Mouse (Mus musculus): Measurements from ENCODE around the gene Gnb3.
A peak's percentile ranks its signal among the peaks of the same experiment; 100 is the strongest.
"Not testable (repeated sequence)": the region's sequence is repeated elsewhere in the genome, so short reads cannot be mapped to it uniquely, and the experiment has no call there.

Gnb3 gene

DNA sequence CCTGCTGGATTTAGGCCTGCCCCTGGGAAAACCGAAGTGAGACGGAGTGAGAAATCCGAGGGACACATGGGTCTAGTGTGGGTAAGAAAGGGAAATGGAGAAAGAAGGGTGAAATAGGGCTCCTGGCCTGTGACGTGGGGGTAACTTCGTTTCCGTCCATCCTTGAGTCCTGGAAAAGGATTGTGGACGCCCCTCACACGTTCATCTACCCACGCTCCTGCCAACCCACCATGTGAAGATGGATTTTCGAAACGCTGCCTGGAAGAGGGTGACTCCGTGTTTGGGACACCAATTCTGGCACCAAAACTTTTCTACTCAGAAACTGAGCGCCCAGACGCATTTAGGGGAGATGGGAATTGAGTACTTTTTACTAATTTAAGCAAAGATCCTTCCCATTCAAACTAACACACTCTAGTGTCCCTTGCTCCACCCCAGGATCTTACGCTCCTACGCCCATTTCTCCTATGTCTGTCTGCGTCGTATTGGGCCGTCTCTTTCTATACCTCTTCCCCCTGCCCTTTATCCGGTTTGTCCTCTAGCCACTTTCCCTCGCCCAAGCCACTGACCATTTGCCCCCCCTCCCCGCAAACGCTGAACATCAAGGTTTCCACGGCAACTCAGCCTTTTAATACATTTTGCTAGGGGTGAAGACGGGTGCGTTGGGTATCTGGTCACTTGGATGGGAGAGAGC is 17.9 kb upstream of the Gnb3 start:
- no peak for DNase-seq (ENCODE audit: low spot score)

DNA sequence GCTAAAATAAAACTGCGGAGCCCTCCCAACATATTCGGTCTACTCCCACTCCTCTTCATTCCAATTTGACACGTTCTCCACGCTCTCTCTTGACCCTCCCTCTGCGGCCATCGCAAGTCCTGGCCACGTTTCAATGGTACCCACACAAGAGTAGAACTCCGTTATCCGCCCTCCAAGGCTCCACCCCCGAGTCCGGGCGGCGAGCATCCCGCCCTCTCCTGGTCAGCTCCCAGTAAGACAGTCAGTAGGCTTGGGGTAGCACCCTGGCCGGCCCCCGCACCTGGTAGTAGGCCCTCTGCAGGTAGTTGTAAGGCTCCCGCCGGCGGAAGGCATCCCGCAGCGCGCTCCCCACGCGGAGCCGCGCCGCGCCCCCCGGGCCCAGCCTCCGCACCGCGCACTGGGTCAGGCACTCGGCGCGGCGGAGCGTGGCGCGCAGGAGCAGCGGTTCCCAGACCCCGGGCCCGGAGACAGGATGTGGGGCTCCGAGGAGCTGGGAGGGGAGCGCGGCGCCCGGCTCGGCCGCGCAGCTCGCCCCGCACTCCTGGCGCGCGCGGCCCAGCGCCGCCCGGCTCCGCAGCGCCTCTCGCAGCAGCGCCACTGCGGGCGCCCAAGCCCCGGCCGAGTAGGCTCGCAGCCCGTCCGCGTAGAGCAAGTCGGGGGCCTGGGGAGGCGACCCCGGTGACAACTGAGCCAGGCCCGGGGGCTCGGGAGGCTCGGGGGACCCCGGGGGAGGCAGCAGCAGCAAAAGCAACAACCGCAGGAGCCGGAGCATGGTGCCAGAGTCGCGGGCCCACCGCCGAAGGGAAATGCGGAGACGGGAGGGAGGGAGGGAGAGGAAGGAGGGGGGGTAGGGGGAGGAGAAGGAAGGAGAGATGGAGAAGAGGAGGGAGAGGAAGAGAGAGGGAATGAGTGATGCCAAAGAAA is 17.1 kb upstream of the Gnb3 start, which contains the start of gene P3h3:
TSS of gene P3h3 (minus strand) at position 837 of the 924 bp plus-strand sequence.
- peak; percentile 70 for DNase-seq (ENCODE audit: low spot score)

DNA sequence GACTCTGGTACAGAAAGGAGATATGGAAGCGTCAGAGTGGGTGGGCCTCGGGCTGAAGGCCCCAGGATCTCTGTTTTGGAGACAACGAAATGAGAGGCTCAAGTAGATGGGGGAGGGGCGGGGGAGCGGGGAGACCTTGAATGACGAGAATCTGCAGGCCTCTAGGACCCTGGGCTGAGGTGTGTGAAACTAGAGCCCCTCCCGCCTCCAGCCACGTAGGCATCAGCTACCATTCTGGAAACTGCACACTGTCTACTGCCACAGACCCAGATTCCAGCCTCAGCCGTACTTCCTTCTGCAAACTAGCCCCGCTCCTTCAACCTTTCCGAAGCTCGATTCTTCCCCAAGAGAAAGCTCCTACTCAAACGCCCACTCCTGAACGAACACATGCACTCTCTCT is 16.2 kb upstream of the Gnb3 start:
- no peak for DNase-seq (ENCODE audit: low spot score)

DNA sequence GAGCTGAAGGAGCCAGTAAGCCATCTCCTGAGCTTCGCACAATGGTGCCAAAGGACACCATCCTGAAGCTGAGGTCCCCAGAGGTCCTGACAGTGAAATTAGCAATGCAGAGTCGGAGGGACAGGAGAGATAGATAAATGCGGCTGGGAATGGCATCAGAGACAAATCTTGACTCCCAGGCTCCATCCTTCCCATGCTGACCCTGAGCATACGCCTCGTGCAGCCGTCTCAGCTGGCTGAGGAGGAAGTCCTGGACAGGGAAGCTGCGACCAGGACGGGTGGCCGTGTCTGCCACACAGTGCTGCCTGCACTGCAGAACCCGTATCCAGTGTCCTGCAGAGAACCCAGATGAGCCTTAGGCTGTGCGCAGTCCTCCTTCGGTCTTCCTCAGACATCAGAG is 14.6 kb upstream of the Gnb3 start:
- DNase-seq (ENCODE audit: low spot score) = no peak

DNA sequence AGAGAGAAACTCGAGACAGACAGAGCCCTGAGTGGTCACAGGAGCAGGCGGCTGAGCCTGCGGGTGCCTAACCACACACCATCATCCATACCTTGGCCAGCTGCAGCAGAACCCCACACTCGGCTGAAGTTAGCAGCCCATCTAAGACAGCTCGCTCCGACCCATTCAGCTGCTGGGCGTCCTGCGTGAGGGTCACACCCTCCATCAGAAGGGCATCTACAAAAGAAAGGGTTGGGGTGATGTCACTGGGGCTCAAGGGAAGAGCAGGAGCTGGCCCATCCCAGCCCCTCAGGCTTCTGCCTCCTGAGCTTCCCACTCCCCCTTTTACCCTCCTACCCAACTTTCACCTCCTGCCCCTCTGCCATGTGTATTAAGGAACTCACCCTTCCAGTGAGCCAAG is 10.5 kb upstream of the Gnb3 start:
- DNase-seq (ENCODE audit: low spot score) = no peak

DNA sequence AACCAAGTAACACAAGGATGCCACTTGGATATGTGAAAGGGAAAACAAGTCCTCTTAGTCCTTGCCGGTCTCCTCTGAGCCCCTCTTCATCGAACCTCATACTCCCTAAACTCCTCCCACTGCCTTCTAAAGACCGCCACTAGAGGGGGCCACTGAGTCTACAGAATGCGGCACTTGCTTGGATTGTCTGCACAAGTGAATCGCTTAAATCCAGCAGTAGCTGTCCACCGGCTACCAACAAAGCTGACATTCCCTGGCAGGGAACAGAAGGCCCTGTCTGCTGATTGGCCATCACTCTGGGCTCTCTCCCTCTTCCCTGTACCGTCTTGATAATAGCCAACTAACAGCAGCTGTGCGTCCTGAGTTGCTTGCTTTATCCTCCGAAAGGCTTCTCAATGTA is 7.2 kb upstream of the Gnb3 start:
- DNase-seq (ENCODE audit: low spot score) = peak; percentile 94

DNA sequence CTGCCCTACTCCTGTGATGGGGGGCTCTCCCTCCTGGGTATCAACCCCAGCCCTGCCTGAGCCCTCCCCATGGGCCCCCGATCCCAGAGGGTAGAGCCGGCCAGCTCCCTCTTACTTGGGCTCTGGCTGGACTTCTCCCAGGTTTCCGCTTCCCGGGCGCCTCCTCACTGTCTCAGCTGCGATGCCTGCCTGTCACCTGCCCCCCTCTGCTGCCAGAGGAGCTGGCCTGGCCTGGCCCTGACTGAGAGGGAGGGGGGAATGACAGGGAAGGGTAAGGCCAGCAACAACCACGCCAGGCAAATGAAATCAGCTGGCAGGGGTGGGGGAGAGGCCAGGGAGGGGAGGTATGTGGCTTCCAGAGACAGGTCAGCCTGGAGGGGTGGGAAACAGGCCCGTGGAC is 270 bp downstream of the Gnb3 start:
- DNase-seq (ENCODE audit: low spot score) = no peak

DNA sequence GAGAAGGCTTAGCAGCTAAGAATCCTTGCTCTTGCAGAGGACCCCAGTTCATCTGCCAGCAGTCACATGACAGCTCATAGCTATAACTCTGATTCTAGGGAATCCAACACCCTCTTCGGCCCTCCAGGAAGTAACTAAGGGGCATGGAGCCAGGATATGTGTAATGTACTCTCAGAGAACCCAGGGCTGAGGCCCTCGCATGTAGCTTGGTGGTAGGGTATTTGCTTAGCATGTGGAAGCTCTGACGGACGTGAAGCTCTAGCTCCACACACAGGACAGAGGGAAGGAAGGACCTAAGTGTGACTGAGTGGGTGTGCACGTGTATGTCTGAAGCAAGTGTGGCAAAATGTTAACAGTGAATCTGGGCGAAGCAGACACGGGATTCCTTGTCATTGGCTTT is 3.7 kb downstream of the Gnb3 start:
- DNase-seq (ENCODE audit: low spot score) = no peak

DNA sequence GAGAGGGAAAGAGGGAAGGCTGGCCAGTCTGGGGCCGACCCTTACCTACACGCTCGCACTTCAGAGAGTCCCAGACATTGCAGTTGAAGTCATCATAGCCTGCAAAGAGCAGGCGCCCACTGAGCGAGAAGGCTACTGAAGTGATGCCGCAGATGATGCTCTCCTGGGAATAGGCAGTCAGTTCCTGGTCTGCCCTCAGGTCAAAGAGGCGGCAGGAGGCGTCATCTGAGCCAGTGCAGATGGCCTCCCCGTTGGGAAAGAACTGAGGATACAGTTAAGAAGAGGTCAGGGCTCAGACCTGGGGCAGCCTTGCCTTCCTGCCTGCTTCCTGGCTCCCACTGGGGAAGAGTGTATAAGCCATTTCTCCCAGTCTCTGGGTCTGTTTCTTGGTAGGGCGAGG is 4.5 kb downstream of the Gnb3 start:
- no peak for DNase-seq (ENCODE audit: low spot score)

DNA sequence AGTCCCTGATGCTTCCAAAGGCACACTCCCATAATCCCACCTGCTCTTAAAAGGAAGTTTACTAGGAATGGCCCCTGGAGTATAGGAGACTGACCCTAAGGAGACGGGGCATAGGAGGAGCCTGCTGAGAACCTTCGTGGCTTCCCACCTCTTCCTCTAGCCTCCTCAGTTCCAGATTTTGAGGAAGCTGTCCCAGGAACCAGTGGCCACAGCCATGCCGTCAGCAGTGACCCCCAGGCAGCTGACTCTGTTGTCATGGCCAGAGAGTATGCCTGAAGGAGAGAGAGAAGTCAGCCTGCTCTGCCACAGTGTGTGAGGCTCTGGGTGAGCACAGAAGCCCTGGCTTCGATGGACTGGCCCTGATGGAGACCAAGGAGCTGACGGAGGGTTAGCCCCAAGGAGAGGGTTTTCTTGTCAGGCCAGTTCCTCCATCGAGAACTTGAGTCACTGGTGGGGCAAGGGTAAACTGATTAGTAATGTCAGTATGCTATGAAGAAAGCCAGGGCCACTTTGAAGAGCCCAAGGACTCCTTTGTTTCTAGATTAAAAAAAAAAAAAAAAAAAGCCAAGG is 5.5 kb downstream of the Gnb3 start:
- no peak for DNase-seq (ENCODE audit: low spot score)

DNA sequence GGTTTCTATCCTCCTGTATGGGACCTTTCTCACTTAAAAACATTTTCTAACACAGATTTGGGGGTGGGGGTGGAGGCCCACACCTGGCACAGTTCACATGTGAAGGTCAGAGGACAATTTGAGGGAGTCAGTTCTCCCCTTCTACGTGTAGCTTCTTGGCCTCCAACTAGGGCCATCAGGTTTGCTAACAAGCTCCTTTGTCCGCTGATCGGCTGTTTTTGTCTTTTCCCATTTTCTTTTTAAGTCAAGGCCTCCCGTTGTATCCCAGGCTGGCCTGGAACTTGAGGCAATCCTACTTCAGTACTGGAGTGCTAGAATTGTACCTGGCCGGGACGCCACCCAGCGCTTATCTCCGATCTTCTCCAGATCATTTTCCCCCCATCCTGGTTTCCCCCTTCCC is 8.4 kb downstream of the Gnb3 start:
- no peak for DNase-seq (ENCODE audit: low spot score)

DNA sequence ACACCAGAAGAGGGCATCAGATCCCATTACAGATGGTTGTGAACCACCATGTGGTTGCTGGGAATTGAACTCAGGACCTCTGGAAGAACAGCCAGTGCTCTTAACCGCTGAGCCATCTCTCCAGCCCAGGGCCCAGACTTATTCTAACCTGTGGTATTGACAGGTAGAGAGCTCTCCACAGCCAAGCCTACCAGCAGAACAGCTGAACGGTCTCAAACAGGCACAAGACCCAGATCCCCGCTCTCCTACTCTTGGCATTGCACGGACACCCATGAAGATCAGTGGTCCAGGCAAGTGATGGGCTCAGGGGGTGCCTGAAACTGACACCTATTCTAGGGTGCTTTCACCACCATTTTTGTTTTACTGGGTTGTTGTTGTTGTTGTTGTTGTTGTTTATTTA is 8.9 kb downstream of the Gnb3 start:
- DNase-seq (ENCODE audit: low spot score) = not testable (repeated sequence)

DNA sequence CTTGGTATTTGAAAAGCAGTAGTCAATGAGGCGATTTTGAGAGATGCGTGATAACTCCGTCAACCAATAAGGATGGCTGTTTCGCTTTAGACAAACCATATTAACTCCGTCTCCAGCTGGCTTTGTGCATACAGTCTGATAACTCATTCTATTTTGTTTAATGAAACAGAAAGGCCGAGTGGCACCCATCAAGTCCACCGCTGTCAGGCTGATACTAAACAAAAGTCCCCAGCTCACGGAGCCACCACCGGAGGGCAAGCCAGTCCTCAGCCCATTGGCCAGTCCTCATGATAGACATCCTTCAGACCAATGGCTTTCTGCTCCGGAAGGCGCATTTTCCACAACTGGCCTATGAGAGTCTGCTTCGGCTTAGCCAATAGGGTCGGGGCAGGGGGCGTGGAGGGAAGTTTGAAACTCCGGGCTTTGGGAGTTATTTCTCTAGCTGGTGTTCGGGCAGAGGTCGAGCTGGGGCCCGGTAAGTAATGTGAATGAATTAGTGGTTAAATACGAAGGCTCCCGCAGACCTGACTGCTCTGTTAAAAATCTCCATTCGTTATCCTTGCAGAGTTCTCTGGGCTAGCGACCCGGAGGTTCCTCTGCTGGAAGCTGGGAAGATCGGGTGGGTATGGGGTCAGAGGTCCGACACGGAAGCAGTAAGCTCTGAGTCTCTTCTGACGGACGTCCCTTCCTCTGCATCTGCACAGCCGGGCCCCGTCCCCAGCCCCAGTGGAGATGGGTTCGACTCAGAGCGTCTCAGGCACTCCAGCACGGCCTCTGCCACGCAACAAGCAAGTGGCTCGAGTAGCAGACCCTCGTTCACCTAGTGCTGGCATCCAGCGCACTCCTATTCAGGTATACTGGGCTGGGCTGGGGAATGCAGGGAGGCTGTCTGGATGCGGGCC is 10.0 kb downstream of the Gnb3 start:
- DNase-seq (ENCODE audit: low spot score) = peak; percentile 83

DNA sequence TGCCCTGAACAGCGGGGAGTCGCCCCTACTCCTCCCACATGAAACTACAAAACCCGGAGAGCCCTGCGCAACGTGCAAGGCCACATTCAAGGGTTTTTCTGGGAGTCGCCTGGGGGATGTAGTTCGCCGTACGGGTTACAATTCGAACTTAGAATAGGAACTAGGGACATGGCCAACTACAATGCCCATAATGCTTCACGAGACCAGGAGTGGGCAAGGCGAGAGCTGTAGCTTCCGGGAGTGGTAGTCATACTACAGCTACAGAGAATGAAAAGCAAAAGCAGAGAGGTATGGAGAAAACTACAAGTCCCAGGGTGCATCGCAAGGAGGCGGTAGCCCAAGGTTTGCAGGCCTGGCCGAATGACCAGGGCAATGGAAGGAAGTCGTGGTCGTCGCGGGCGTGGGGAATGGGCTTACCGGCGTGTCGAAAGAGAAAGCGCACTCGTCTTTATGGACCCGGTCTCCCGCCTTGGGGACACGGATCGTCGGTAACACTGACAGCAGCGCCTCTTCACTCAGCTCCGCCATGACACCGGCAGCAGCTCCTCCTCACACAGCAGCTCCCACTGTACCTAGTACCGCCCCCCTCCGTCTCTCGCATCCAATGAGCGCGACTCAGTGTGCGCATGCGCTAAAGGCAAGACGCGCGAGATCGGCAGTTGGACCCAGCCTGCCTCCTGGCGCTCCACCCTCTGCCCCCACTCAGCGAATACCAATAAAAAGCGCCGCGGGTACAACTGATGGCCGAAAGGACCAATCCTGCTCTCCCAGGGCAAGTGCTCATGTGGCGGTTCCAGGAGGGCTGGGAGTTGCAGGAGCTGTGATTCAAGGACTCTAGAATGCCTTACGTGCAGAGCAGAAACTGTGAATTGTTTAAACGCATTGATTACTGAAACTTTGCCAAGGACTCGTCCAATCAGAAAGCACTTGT is 10.9 kb downstream of the Gnb3 start, which contains the start of the genes Usp5 and Cdca3:
TSS of gene Usp5 (minus strand) at position 617 of the 931 bp plus-strand sequence.
TSS of gene Cdca3 (plus strand) at position 680 of the 931 bp plus-strand sequence.
- peak; percentile 93 for DNase-seq (ENCODE audit: low spot score)

DNA sequence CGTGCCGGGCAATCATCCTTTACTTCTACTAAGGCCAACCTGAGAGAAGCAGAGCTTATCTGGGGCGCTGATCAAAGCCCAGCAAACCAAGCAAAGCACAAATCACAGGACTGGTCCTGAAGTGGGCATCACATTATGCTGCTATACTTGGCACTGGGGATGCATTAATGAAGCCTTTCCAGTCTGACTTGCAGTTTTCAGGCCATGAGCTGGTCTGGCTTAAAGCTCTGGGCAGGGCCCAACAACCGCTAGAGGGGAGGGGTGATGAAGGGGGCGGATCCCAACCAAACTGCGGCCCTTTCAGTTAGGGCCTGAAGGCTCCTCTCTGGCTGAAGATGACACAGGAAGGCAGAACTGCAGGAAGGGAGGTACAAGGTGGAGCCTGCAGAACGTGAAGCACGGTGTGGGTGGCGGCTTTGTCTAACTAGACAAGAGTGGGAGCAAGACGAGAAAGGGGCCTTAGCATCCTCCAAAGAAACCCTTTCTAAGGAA is 11.9 kb downstream of the Gnb3 start:
- DNase-seq (ENCODE audit: low spot score) = peak; percentile 38

DNA sequence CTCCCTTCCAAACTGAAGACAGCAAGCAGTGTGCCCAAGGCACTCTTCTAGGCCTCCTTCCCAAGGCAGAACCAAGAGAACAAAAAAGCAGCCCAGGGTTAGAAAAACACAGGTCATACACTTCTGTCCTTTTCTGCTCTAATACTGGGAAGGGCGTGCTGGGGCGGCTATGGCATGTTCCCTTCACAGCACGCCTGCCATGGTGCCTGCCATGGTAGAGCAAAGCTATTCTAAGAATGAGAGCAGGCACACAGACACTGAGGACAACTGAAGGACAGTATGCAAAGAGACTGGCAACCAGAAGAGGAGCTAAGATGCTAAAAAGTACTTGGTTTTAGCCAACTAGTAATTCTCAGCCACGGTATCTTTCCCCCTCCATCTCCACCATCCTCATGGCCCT is 18.0 kb downstream of the Gnb3 start:
- DNase-seq (ENCODE audit: low spot score) = no peak

DNA sequence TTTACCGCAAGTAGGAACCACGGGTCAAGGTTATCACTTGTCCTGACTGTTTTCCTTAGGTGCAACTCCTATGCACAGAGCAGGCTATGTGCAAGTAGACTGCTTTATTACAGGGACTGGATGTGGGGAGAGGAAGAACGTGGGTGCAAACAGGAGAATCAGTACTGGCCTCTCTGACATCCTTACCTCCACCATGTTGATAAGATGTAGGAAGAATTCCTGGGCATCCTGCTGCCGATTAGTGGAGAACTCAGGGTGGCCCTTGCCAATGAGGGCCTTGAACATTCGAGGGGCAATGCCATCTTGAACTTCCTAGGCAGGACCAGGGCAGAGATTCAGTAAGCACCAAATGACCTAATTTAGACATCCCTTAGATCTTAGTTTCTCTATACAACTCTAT is 19.2 kb downstream of the Gnb3 start:
- no peak for DNase-seq (ENCODE audit: low spot score)

DNA sequence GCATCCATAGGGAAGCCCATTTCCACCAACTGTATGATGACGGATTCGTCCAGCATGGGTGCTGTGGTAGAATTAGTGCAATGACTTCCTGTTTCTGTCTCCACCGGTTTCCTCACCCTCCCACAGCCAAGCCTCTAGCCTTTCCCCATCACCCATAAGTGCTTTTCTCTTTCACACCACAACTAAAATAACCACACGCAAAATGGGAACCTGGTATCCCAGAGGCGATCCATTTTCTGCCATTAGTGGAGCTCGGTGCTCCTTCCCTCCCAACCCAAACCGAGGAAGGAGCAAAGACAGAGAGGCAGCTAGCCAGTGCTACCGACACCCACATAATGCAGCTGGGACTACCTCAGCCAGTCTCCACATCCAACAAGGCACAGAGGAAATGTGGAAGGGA is 22.1 kb downstream of the Gnb3 start:
- DNase-seq (ENCODE audit: low spot score) = no peak

DNA sequence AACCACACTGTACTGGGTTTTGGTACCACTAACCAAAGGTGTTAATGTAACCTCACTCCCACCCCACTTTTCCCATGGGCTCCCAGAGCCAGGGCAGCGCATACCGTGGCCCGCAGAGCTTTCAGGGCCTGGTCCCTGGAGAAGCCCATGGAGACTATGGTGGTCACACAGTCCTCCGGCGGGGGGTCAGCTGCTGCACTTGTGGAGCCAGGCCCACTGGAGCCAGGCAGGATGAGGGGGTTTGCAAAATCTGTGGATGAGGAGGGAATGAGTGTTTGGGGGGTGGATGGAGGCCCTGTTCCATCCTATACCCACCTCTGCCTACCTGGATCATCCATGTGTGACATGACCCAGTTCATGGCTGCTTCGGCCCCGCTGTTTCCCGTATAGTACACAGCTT is 22.5 kb downstream of the Gnb3 start:
- DNase-seq (ENCODE audit: low spot score) = no peak

DNA sequence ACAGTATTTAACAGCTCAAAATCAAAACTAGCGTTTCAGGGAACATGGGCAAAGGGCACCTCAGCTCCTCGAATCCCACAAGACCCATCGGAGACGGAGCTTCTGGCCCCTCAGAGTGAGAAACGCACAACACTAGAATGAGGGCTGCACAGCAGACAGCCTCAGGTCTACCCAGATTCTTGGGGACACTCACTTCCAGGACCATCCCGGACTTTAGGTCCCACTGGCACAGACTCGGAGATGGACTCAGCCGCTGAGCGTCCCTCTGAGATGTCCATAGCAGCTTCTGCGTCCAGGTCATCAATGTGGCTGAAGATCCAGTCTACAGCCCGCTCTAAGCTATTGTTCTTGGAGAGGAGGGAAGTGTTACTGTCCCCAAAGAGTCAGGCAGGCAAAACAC is 22.9 kb downstream of the Gnb3 start:
- DNase-seq (ENCODE audit: low spot score) = no peak

DNA sequence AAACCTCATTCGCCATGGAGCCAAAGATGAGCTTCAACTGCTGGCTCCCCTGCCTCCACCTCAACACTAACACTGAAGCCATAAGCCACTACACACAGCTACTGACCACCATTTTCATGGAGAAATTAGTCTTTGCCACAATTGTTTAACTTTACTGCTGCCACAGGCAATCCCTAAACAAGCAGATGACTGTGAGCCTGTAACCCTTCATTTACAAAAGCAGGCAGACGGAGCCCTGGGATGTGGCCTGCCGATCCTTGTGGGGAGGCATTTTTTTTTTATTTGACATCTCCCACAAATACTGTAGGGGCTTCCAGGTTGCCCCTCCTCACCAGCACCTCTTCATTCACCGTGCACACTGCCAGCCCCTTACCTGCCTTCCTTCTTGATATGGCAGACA is 23.5 kb downstream of the Gnb3 start:
- no peak for DNase-seq (ENCODE audit: low spot score)
